Mouse (Mus musculus): ENCODE data around the gene Haus5. TPM values are rescaled to one million over a fixed set of nuclear protein-coding genes. Genes with fewer than 3 reads are reported as not detected.

The Haus5 gene
- polyA plus RNA-seq, 1 experiment from 2014 or later, result 32.6 TPM

Other genes starting within 250 kb of the Haus5 start
- 2.2 and 4.6 TPM in 2 replicates for gene Hcst, start 245.1 kb downstream of the Haus5 start, polyA plus RNA-seq (2015; fragmentation: Nextera tagmentation; extraction: Ambion mirVana)
- gene Nfkbid, start 243.3 kb downstream of the Haus5 start, polyA plus RNA-seq (2015; fragmentation: Nextera tagmentation; extraction: Ambion mirVana), result 1.7 and 1.8 TPM in 2 replicates
- 11.1 and 13.5 TPM in 2 replicates for gene Aplp1, start 219.5 kb downstream of the Haus5 start, polyA plus RNA-seq (2015; fragmentation: Nextera tagmentation; extraction: Ambion mirVana)
- 0.15 and 0.20 TPM in 2 replicates for gene Kirrel2, start 207.3 kb downstream of the Haus5 start, polyA plus RNA-seq (2015; fragmentation: Nextera tagmentation; extraction: Ambion mirVana)
- 0.19 TPM in 1 of 2 replicates, not detected in the other for gene Nphs1, start 206.7 kb downstream of the Haus5 start, polyA plus RNA-seq (2015; fragmentation: Nextera tagmentation; extraction: Ambion mirVana)
- gene Prodh2, start 171.4 kb downstream of the Haus5 start, polyA plus RNA-seq (2015; fragmentation: Nextera tagmentation; extraction: Ambion mirVana), result 0.09 TPM in 1 of 2 replicates, not detected in the other
- 7.3 and 8.2 TPM in 2 replicates for gene Arhgap33, start 129.9 kb downstream of the Haus5 start, polyA plus RNA-seq (2015; fragmentation: Nextera tagmentation; extraction: Ambion mirVana)
- 204 and 205 TPM in 2 replicates for gene Hspb6, start 112.8 kb downstream of the Haus5 start, polyA plus RNA-seq (2015; fragmentation: Nextera tagmentation; extraction: Ambion mirVana)
- 6.6 and 8.4 TPM in 2 replicates for gene Proser3, start 112.7 kb downstream of the Haus5 start, polyA plus RNA-seq (2015; fragmentation: Nextera tagmentation; extraction: Ambion mirVana)
- 33.6 and 40.1 TPM in 2 replicates for gene Lin37, start 105.2 kb downstream of the Haus5 start, polyA plus RNA-seq (2015; fragmentation: Nextera tagmentation; extraction: Ambion mirVana)
- gene U2af1l4, start 101.7 kb downstream of the Haus5 start, polyA plus RNA-seq (2015; fragmentation: Nextera tagmentation; extraction: Ambion mirVana), result 102 and 104 TPM in 2 replicates
- gene Gm49396, start 101.7 kb downstream of the Haus5 start, polyA plus RNA-seq (2015; fragmentation: Nextera tagmentation; extraction: Ambion mirVana), result 11.4 and 12.0 TPM in 2 replicates
- 111 and 123 TPM in 2 replicates for gene Psenen, start 101.4 kb downstream of the Haus5 start, polyA plus RNA-seq (2015; fragmentation: Nextera tagmentation; extraction: Ambion mirVana)
- 3.9 and 5.3 TPM in 2 replicates for gene Igflr1, start 99.6 kb downstream of the Haus5 start, polyA plus RNA-seq (2015; fragmentation: Nextera tagmentation; extraction: Ambion mirVana)
- 4.2 TPM in 2 replicates for gene Kmt2b, start 76.3 kb downstream of the Haus5 start, polyA plus RNA-seq (2015; fragmentation: Nextera tagmentation; extraction: Ambion mirVana)
- gene Zbtb32, start 66.1 kb downstream of the Haus5 start, polyA plus RNA-seq (2015; fragmentation: Nextera tagmentation; extraction: Ambion mirVana), result 0.24 and 0.51 TPM in 2 replicates
- gene Upk1a, start 52.1 kb downstream of the Haus5 start, polyA plus RNA-seq (2015; fragmentation: Nextera tagmentation; extraction: Ambion mirVana), result 0.47 and 0.49 TPM in 2 replicates
- 1,996 and 2,229 TPM in 2 replicates for gene Cox6b1, start 38.8 kb downstream of the Haus5 start, polyA plus RNA-seq (2015; fragmentation: Nextera tagmentation; extraction: Ambion mirVana)
- not detected in 2 replicates for gene Etv2, start 29.1 kb downstream of the Haus5 start, polyA plus RNA-seq (2015; fragmentation: Nextera tagmentation; extraction: Ambion mirVana)
- 84.5 and 85.8 TPM in 2 replicates for gene Rbm42, start 14.7 kb downstream of the Haus5 start, polyA plus RNA-seq (2015; fragmentation: Nextera tagmentation; extraction: Ambion mirVana)
- not detected in 2 replicates for gene Pmis2, start 6.6 kb upstream of the Haus5 start, polyA plus RNA-seq (2015; fragmentation: Nextera tagmentation; extraction: Ambion mirVana)
- gene 2200002J24Rik, start 33.9 kb upstream of the Haus5 start, polyA plus RNA-seq (2015; fragmentation: Nextera tagmentation; extraction: Ambion mirVana), result 1.0 and 1.8 TPM in 2 replicates
- gene Atp4a, start 47.2 kb upstream of the Haus5 start, polyA plus RNA-seq (2015; fragmentation: Nextera tagmentation; extraction: Ambion mirVana), result 0.37 and 0.39 TPM in 2 replicates
- gene Tmem147, start 64.5 kb upstream of the Haus5 start, polyA plus RNA-seq (2015; fragmentation: Nextera tagmentation; extraction: Ambion mirVana), result 197 and 203 TPM in 2 replicates
- 0.21 and 0.47 TPM in 2 replicates for gene Gapdhs, start 78.7 kb upstream of the Haus5 start, polyA plus RNA-seq (2015; fragmentation: Nextera tagmentation; extraction: Ambion mirVana)
- 1.6 and 1.8 TPM in 2 replicates for gene Sbsn, start 86.5 kb upstream of the Haus5 start, polyA plus RNA-seq (2015; fragmentation: Nextera tagmentation; extraction: Ambion mirVana)
- 5.2 and 5.9 TPM in 2 replicates for gene Dmkn, start 98.8 kb upstream of the Haus5 start, polyA plus RNA-seq (2015; fragmentation: Nextera tagmentation; extraction: Ambion mirVana)
- gene Krtdap, start 122.9 kb upstream of the Haus5 start, polyA plus RNA-seq (2015; fragmentation: Nextera tagmentation; extraction: Ambion mirVana), result 2.0 and 2.7 TPM in 2 replicates
- 0.26 and 0.45 TPM in 2 replicates for gene Ffar2, start 158.8 kb upstream of the Haus5 start, polyA plus RNA-seq (2015; fragmentation: Nextera tagmentation; extraction: Ambion mirVana)
- 0.10 TPM in 1 of 2 replicates, not detected in the other for gene Ffar3, start 191.2 kb upstream of the Haus5 start, polyA plus RNA-seq (2015; fragmentation: Nextera tagmentation; extraction: Ambion mirVana)
- 0.04 TPM in 1 of 2 replicates, not detected in the other for gene Ffar1, start 196.6 kb upstream of the Haus5 start, polyA plus RNA-seq (2015; fragmentation: Nextera tagmentation; extraction: Ambion mirVana)
- 0.14 and 0.24 TPM in 2 replicates for gene Cd22, start 215.3 kb upstream of the Haus5 start, polyA plus RNA-seq (2015; fragmentation: Nextera tagmentation; extraction: Ambion mirVana)
- 0.24 TPM in 1 of 2 replicates, not detected in the other for gene Mag, start 249.9 kb upstream of the Haus5 start, polyA plus RNA-seq (2015; fragmentation: Nextera tagmentation; extraction: Ambion mirVana)